Mouse (Mus musculus): ENCODE data around the gene Nt5m.

Gene Nt5m

DNA sequence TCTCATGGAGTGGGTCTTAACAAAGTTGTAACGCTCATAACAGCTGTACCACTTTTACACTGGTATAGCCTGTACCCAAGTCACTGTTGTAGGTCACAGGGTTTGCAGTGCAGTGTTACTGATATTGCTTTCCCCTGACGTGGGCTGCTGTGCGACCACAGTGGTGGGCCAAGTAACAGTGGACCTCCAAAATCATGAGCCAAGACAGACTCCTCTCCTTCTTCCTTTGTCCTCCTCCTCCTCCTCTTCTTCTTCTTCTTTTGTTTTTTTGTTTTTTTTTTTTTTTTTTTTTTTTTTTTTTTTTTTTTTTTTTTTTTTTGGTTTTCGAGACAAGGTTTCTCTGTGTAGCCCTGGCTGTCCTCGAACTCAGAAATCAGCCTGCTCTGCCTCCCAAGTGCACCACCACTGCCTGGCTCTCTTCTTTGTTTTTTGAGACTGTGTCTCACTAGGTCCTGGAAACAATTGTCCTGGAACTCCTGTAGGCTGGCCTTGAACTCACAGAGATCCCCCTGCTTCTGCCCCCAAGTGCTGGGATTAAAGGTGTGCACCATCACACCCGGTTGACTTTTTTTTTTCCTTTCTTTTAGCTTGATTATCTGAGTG lies 67.4 kb downstream of the Nt5m start:
- DNase-seq = no peak

DNA sequence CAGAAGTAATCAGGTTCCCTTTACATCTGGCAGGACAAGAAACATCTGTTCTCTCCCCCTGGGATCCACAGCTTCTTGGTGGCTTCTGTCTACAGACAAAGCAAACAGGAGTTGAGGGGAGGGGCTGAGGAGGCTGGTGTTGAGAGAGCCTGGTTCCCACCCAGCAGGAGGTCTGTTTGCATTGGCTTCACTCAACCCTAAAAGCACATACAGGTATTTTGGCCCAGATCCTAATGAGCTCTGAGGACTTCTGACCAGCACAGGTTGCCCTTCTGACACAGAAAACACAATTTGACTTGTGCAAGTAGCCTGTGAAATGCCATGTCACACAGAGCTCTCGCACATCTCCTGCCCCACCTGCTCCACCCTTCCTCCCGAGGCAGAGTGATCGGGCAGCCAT lies 69.2 kb downstream of the Nt5m start:
- peak; percentile 42 for DNase-seq

DNA sequence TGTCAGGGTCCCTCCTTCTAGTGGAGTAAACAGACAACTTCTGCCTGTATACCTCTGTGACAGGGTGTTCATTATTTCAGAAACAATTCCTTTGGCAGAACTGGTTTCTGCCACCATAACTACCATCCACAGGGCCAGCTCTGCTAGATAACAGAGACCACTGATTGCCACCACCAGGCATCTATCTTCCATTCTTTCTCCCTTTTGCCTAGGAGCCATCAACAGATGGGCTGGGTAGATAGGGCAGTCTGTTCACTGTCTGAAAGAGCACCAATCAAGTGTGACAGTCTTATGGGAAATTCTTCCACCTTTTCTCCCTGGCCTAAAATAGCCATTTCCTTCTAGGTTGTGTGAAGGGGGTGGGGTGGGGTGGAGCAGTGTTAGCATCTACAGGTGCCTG lies 71.3 kb downstream of the Nt5m start:
- no peak for DNase-seq

DNA sequence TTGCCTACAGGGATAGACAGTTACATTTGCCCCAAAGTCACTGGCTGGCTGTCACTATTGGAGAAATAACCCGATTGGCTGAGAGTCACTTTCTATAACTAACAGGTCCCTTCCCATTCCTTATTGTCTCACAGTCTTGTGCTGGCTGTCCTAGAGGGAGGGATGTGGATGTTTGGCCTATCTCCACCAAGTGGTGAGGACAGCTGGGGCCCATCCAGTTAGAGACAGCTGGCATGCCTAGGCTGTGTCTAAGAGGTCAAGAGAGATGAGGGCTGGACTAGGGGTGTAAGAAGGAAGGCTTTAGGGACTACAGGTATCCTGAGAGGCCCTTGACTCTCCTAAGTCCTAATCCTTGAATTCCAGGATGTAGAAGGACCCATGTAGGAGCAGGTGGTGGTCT lies 72.3 kb downstream of the Nt5m start:
- DNase-seq = no peak

DNA sequence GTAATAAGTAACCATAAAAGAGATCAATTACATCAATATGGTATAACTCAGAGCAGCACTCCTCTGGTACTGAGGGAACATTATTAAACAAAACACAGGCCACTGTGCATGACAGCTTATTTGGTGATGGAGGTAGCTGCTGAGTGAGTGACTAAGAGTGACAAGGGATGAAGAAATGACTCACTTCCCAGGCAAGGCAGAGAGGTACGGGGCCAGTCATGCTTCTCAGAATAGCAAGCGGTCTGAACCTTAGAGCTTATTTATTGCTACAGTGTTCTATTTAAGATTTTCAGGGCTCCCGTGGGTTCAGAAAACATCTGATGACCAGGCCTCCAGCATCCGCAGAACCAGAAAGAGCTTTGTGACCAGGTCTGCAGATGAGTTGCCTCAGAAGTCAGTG lies 74.5 kb downstream of the Nt5m start:
- no peak for DNase-seq

DNA sequence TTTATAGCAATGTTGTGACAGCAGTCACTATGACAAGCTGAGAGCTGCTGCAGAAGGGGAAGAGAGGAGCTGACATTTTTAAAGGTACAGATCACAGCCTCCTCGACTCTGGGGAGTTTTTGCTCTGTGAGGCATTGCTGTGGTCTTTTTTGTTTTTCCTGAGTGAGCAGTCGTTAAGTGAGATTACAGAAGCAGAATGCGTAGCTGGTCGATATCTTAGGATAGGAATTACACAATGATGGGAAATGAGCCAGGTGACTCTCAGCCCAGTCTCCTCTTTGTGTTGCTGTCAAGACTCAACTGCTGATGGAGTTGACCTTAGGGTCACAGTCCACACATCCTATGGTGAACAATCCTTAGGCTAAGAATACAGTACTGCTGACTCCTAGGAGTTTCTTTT lies 78.8 kb downstream of the Nt5m start:
- DNase-seq = peak; percentile 53

DNA sequence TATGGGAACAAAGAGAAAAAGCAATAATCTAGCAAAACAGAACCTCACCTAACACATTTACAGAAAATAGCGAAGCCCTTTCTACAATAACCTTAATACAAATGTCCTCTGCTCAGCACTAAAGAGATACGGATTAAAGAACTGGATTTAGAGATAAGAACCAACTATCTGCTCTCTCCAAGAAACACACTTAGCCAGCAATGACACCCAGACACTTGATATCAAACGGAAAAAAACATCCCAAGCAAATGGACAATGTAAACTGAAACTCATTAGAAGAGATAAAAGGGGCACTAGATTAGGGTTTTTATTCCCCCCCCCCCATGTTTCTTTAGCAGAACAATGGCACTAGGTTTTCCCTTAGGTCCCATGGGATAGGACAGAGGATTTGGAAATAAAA lies 80.2 kb downstream of the Nt5m start:
- no peak for DNase-seq

DNA sequence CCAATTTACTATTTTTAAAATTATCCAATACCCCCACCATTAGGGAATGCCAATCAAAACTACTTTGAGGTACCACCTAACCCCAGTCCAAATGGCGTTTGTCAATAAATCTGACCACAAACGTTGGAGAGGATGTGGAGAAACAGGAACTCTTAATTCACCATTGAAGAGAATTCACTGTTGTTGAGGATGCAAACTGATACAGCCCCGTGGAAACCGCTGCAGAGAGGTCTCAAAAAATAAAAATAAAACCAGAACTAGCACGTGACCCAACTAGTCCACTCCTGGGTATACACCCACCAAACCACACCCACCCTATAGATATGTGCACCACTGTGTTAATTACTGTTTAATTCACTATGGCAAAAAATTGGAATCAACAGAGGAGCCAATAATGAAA lies 81.1 kb downstream of the Nt5m start:
- no peak for DNase-seq

DNA sequence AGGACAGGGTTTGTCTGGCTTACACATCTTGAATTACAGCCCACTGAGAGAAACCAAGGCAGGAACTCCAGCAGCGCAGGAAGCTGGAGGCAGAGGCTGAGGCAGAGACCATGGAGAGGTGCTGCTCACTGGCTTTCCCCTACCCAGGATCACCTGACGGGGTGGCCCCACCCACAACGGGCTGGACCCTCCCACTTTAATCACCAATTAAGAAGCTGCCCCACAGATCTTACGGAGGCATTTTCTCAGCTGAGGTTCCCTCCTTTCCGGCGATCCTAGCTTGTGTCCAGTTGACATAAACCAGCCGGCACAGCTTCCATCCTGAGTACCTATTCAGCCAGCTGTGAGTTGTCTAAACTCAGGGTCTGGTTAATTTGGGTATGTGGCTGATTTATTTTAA lies 82.0 kb downstream of the Nt5m start:
- peak; percentile 68 for DNase-seq

DNA sequence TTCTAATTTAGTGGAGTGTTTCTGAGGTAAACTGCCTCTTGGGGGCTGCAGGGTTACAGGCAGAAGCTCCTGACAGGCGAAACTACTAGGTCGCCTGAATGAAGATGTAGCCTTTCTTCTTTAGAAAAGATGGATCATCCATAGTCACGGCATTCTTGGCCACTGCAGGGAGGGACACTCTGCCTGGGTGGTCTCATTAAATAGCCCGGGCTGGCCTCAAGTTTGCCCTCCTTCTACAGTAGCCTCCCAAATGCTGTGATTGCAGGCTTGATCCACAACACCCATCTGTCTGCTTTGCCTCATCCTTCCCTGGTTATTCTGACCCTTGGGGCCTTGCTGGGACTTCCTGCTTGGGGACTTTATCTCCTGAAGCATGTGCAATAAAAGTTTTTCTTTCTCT lies 90.8 kb downstream of the Nt5m start:
- DNase-seq = no peak
